ENCODE assay signal across 26 mouse cellular contexts in the genomic region with DNA sequence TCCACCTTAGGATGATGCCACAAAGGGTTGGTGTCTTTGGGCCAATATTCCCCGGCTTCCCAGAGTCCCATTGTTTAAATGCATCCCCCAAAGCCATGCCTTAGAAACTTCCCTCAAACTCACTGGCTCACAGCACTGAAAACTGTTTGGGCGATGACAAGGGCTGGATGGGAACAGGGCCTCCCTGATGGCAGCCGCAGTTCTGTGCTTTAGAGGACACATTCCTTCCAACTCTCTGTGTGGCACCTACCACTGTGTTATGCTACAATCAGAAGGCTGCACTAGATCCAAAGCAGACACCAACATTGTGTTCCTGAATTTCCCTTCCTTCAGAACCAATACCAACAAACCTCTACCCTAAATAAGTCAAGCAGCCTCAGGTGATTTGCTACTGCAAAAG. TPM values are rescaled to one million over a fixed set of nuclear protein-coding genes. Genes with fewer than 3 reads are reported as not detected.
"Had no signal": no experiment of that assay in that cellular context is flagged by ENCODE, and none has a peak within 500 bp of the region (broad histone marks: within the 10 kb centered on the region; RNA-seq: fewer than 3 reads in every experiment).

No protein-coding gene starts in this region.

- H3K27ac ChIP-seq: kidney, postnatal 0 days; limb, embryonic 12.5 days; limb, embryonic 15.5 days; liver, embryonic 14.5 days; macrophage; midbrain, embryonic 12.5 days; midbrain, embryonic 15.5 days; neural tube, embryonic 12.5 days; neural tube, embryonic 15.5 days; stomach, postnatal 0 days had no signal

- ATAC-seq: liver, postnatal 0 days; lung, postnatal 0 days; midbrain, embryonic 15.5 days had no signal

- DNase-seq: kidney, postnatal 25 days; left cerebral cortex, postnatal 4 days; liver, postnatal 0 days; lung, embryonic 14.5 days; right cerebral cortex, adult 18-20 months; right cerebral cortex, postnatal 14 days; right cerebral cortex, postnatal 4 days; thymus, adult 2 months; thymus, postnatal 14 days; thymus, postnatal 4 days had no signal

- H3K4me1 ChIP-seq: limb, embryonic 12.5 days; limb, embryonic 15.5 days had no signal

- H3K9me3 ChIP-seq: limb, embryonic 12.5 days; limb, embryonic 15.5 days; midbrain, embryonic 12.5 days; midbrain, embryonic 15.5 days; neural tube, embryonic 12.5 days; neural tube, embryonic 15.5 days had no signal

- H3K9ac ChIP-seq: limb, embryonic 12.5 days; limb, embryonic 15.5 days; liver, embryonic 14.5 days; liver, postnatal 0 days; lung, embryonic 14.5 days; midbrain, embryonic 12.5 days; midbrain, embryonic 15.5 days; neural tube, embryonic 12.5 days; neural tube, embryonic 15.5 days had no signal

- H3K4me2 ChIP-seq: limb, embryonic 12.5 days; limb, embryonic 15.5 days; liver, embryonic 11.5 days; lung, embryonic 14.5 days; midbrain, embryonic 12.5 days; midbrain, embryonic 15.5 days; neural tube, embryonic 12.5 days; neural tube, embryonic 15.5 days had no signal

- H3K4me3 ChIP-seq: limb, embryonic 12.5 days; limb, embryonic 15.5 days; midbrain, embryonic 12.5 days; midbrain, embryonic 15.5 days; neural tube, embryonic 12.5 days; neural tube, embryonic 15.5 days had no signal

- H3K27me3 ChIP-seq: limb, embryonic 12.5 days; limb, embryonic 15.5 days; midbrain, embryonic 12.5 days; midbrain, embryonic 15.5 days; neural tube, embryonic 12.5 days; neural tube, embryonic 15.5 days had no signal

- H3K36me3 ChIP-seq: limb, embryonic 12.5 days; limb, embryonic 15.5 days; midbrain, embryonic 12.5 days; midbrain, embryonic 15.5 days; neural tube, embryonic 15.5 days had no signal

RNA-seq across cellular contexts. Expression of a gene that starts 49.3 kb away (rescaled TPM):
- total RNA-seq: left cerebral cortex, postnatal 14 days; left cerebral cortex, postnatal 4 days; megakaryocyte, adult 5-6 weeks had no signal
- polyA plus RNA-seq: kidney, postnatal 0 days; large intestine, adult 2 months; limb, embryonic 12.5 days; limb, embryonic 15.5 days; liver, embryonic 14.5 days; liver, postnatal 0 days; lung, embryonic 14.5 days; lung, postnatal 0 days; macrophage; midbrain, embryonic 12.5 days; midbrain, embryonic 15.5 days; neural tube, embryonic 12.5 days; neural tube, embryonic 15.5 days; stomach, embryonic 14.5 days had no signal
